Mouse (Mus musculus) brown adipose tissue, adult 24 weeks (tissue): ENCODE measurements around the gene H2-Q10. TPM values are rescaled to one million over a fixed set of nuclear protein-coding genes. Genes with fewer than 3 reads are reported as not detected.

Experiments
- H3K27ac ChIP-seq: fragments of 200-500 bp; replicated peaks from 2 replicates; pipeline ENCODE4 v1.5.1; 2012; ENCODE audit warnings: low read depth, mild to moderate bottlenecking, low read length
- H3K4me1 ChIP-seq: fragments of 200-500 bp; 2 replicates; pipeline ENCODE4 v1.6.1; 2012; ENCODE audit warnings: low read length, mixed read lengths; ENCODE audit not compliant: control insufficient read depth, insufficient read depth, insufficient read length
- H3K4me3 ChIP-seq: fragments of 200-500 bp; 2 replicates; pipeline ENCODE4 v1.5.1; 2012; ENCODE audit warnings: low read depth, mild to moderate bottlenecking, low read length, moderate library complexity; ENCODE audit not compliant: insufficient read depth
- polyA plus RNA-seq: library from polyadenylated mRNA; stranded (reverse); fragments of >200 nt; gene quantifications from 2 replicates; pipeline ENCODE4 v1.2.4, GENCODE M21; 2012; ENCODE audit not compliant: missing spikeins, insufficient read depth, insufficient read length

Gene H2-Q10
- polyA plus RNA-seq, 1 experiment: 201 TPM

DNA sequence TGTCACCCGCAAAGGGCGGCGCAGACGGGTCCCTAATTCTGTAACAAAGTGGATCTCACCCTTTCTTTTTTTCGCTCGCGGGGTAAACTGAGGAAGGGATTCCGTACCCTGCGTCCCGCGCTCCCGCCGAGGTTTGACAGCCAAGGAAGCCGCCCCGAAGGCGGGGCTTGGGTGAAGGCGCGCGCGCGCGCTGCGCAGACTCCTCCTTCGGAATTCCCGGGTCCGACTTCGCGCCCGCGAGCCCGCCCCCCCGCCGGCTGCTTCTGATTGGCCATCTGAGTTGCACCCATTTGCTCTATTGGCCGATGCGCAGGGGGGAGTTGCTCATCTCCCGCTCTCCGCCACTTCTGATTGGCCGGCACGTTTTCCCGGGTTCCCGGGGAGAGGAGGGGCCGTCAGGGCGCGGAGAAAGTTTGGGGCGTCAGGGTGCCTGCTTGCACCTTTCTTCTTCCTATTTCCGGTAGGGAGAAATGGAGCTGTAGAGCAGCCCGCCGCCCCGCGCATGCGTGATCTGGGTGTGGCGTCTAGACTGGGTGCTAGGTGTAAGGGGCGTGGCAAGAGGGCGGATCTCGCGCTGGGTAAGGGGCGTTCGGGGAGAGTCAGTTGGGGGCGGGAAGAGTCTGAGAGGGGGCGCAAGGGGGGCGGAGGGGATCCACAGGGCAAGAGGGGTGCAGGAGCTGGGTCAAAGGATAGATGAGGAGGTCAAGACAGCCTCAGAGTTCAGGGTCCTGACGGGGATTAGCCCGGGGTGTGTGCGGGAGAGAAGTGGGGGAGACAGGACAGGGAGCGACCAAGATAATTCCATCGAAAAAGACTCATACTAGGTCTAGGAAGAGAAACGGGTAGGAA, 47.0 kb downstream of the H2-Q10 start, which contains the start of the genes Tcf19 and Cchcr1:
Gene Tcf19, minus strand, starts transcription at position 173 of the 849 bp plus-strand sequence.
Gene Cchcr1, plus strand, starts transcription at position 449 of the 849 bp plus-strand sequence.
- Histone ChIP-seq H3K4me1 (peaks cover 5% of the 10 kb centered on the region; the same call in 1 of the 2 replicates), H3K27ac (no peak within 1 kb of the TSS), H3K4me3 (peak within 1 kb of the TSS; percentile 55)

DNA sequence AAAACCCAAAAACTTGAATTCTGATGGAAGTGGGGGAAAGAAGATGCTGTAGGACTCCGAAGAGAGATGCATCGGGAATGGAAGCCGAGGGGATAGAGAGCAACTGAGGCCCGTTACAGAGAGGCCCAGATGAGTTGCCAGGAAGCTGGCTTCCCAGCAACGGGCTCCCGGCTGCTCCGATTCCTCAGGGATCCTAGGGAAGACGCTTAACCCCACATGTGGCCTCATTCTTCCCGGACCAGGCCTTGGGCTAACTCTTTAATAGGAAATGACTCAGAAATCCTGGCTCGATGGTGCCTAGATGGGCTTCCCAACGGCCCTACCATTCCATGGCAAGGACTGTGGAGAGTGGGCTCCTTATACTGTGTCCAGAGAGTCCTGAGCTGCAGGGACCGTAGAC, 47.6 kb downstream of the H2-Q10 start:
- Histone ChIP-seq H3K4me1 (peaks cover 5% of the 10 kb centered on the region; the same call in 1 of the 2 replicates), H3K4me3 (peak overlapping the region; percentile 55), H3K27ac (no peak overlapping the region)

Other genes with a start within 250 kb of the H2-Q10 start
- gene Gm16181, start 249.3 kb upstream of the H2-Q10 start, polyA plus RNA-seq: not detected in 2 replicates
- gene Atp6v1g2, start 236.4 kb upstream of the H2-Q10 start, polyA plus RNA-seq: 2.7 and 4.0 TPM in 2 replicates
- gene Nfkbil1, start 234.3 kb upstream of the H2-Q10 start, polyA plus RNA-seq: 5.2 and 6.7 TPM in 2 replicates
- gene Ddx39b, start 228.3 kb upstream of the H2-Q10 start, polyA plus RNA-seq: 50.5 and 57.9 TPM in 2 replicates
- 284 and 411 TPM in 2 replicates for gene H2-D1, start 207.4 kb upstream of the H2-Q10 start, polyA plus RNA-seq
- 0.40 TPM in 1 of 2 replicates, not detected in the other for gene H2-Q1, start 149.7 kb upstream of the H2-Q10 start, polyA plus RNA-seq
- not detected in 2 replicates for gene H2-Q2, start 127.8 kb upstream of the H2-Q10 start, polyA plus RNA-seq
- 12.3 and 19.2 TPM in 2 replicates for gene H2-Q4, start 90.5 kb upstream of the H2-Q10 start, polyA plus RNA-seq
- 6.4 and 9.4 TPM in 2 replicates for gene H2-Q6, start 45.2 kb upstream of the H2-Q10 start, polyA plus RNA-seq
- 9.1 and 23.4 TPM in 2 replicates for gene H2-Q7, start 30.9 kb upstream of the H2-Q10 start, polyA plus RNA-seq
- gene Pou5f1, start 35.9 kb downstream of the H2-Q10 start, polyA plus RNA-seq: not detected in 2 replicates
- 1.1 and 3.6 TPM in 2 replicates for gene Tcf19, start 46.7 kb downstream of the H2-Q10 start, polyA plus RNA-seq
- 0.88 and 2.3 TPM in 2 replicates for gene Cchcr1, start 47.0 kb downstream of the H2-Q10 start, polyA plus RNA-seq
- gene Psors1c2, start 63.1 kb downstream of the H2-Q10 start, polyA plus RNA-seq: not detected in 2 replicates
- gene Cdsn, start 82.0 kb downstream of the H2-Q10 start, polyA plus RNA-seq: 19.7 TPM in 2 replicates
- gene 2300002M23Rik, start 97.4 kb downstream of the H2-Q10 start, polyA plus RNA-seq: not detected in 2 replicates
- gene Sfta2, start 131.5 kb downstream of the H2-Q10 start, polyA plus RNA-seq: not detected in 2 replicates
- gene Gm9573, start 156.5 kb downstream of the H2-Q10 start, polyA plus RNA-seq: not detected in 2 replicates
- not detected in 2 replicates for gene Mucl3, start 173.6 kb downstream of the H2-Q10 start, polyA plus RNA-seq
- 18.1 and 18.5 TPM in 2 replicates for gene Vars2, start 197.5 kb downstream of the H2-Q10 start, polyA plus RNA-seq
- 16.3 and 19.0 TPM in 2 replicates for gene Gtf2h4, start 203.7 kb downstream of the H2-Q10 start, polyA plus RNA-seq
- gene Ddr1, start 234.5 kb downstream of the H2-Q10 start, polyA plus RNA-seq: 4.2 and 4.5 TPM in 2 replicates